Mouse (Mus musculus) ovary, postnatal 14 days (tissue): ENCODE results near the gene Bub1b.

Experiments
- DNase-seq: peaks from one replicate; pipeline ENCODE4 v3.0.0; 2022; ENCODE audit warnings: low spot score

The Bub1b gene

GRCm38 (mm10) chr2:118667181-118667580 lies 69.2 kb downstream of the Bub1b start:
- DNase-seq, result no peak

GRCm38 (mm10) chr2:118669245-118669644 lies 71.2 kb downstream of the Bub1b start:
- DNase-seq, result no peak

GRCm38 (mm10) chr2:118669785-118670184 lies 71.8 kb downstream of the Bub1b start:
- no peak for DNase-seq

- DNase-seq, result no peak
Measured at GRCm38 (mm10) chr2:118671728-118672127, 73.7 kb downstream of the Bub1b start.

GRCm38 (mm10) chr2:118673686-118674465 lies 75.9 kb downstream of the Bub1b start:
- no peak for DNase-seq

- no peak for DNase-seq
Measured at GRCm38 (mm10) chr2:118674500-118674899, 76.5 kb downstream of the Bub1b start.

- DNase-seq, result no peak
Measured at GRCm38 (mm10) chr2:118676839-118677741, 79.1 kb downstream of the Bub1b start.

- DNase-seq, result no peak
Measured at GRCm38 (mm10) chr2:118677817-118678216, 79.8 kb downstream of the Bub1b start.

- no peak for DNase-seq
Measured at GRCm38 (mm10) chr2:118679577-118679976, 81.6 kb downstream of the Bub1b start.

GRCm38 (mm10) chr2:118680926-118681325 lies 82.9 kb downstream of the Bub1b start:
- no peak for DNase-seq

GRCm38 (mm10) chr2:118682544-118683260 lies 84.7 kb downstream of the Bub1b start:
- DNase-seq, result no peak

GRCm38 (mm10) chr2:118685088-118685487 lies 87.1 kb downstream of the Bub1b start:
- no peak for DNase-seq

GRCm38 (mm10) chr2:118686693-118687092 lies 88.7 kb downstream of the Bub1b start:
- DNase-seq, result no peak

- no peak for DNase-seq
Measured at GRCm38 (mm10) chr2:118687791-118688190, 89.8 kb downstream of the Bub1b start.

- no peak for DNase-seq
Measured at GRCm38 (mm10) chr2:118689875-118690274, 91.9 kb downstream of the Bub1b start.
